Mouse (Mus musculus) hindbrain, embryonic 15.5 days (tissue): ENCODE data around the gene Auh. TPM values are rescaled to one million over a fixed set of nuclear protein-coding genes. Genes with fewer than 3 reads are reported as not detected.

Source experiments
- ATAC-seq: fragments of 200-750 bp; cut with Nextera tagmentation; 2 replicates; pipeline ENCODE4 v1.8.0; 2017; ENCODE audit warnings: low read depth, moderate number of reproducible peaks, moderate TSS enrichment; ENCODE audit not compliant: low FRiP score
- H3K27ac ChIP-seq: fragments of 300-500 bp; sonication (generic); replicated peaks from 2 replicates; pipeline ENCODE4 v1.5.1; 2015; ENCODE audit warnings: mild to moderate bottlenecking, inconsistent platforms
- H3K27me3 ChIP-seq: fragments of 300-500 bp; sonication (generic); 2 replicates; pipeline ENCODE4 v1.6.1; 2015; ENCODE audit warnings: control low read depth, inconsistent platforms
- H3K36me3 ChIP-seq: fragments of 300-500 bp; sonication (generic); 2 replicates; pipeline ENCODE4 v1.6.1; 2015; ENCODE audit warnings: control low read depth, inconsistent platforms
- H3K4me1 ChIP-seq: fragments of 300-500 bp; sonication (generic); replicated peaks from 2 replicates; pipeline ENCODE4 v1.6.1; 2015; ENCODE audit warnings: control low read depth, inconsistent platforms
- H3K4me2 ChIP-seq: fragments of 300-500 bp; sonication (generic); 2 replicates; pipeline ENCODE4 v1.6.1; 2015; ENCODE audit warnings: moderate library complexity, mild to moderate bottlenecking, inconsistent platforms
- H3K4me3 ChIP-seq: fragments of 300-500 bp; sonication (generic); 2 replicates; pipeline ENCODE4 v1.5.1; 2015; ENCODE audit warnings: mild to moderate bottlenecking, inconsistent platforms
- H3K9ac ChIP-seq: fragments of 300-500 bp; sonication (generic); 2 replicates; pipeline ENCODE4 v1.6.1; 2015; ENCODE audit warnings: inconsistent platforms
- H3K9me3 ChIP-seq: fragments of 300-500 bp; sonication (generic); 2 replicates; pipeline ENCODE4 v1.6.1; 2016; ENCODE audit warnings: control low read depth, inconsistent platforms
- WGBS: fragments of 180-500 bp; shearing (Covaris S2); methylation state at CpG from one replicate; pipeline ENCODE4 v1.1.7; 2015; 5-methylcytosine and 5-hydroxymethylcytosine counted together
- polyA plus RNA-seq: library from polyadenylated mRNA; unstranded; fragments of >200 nt; fragmentation: Nextera tagmentation; extraction: Ambion mirVana; gene quantifications from 2 replicates; pipeline ENCODE4 v1.2.1, GENCODE M21; 2015

Gene Auh
- polyA plus RNA-seq, 1 experiment from 2014 or later: 60.1 TPM

DNA sequence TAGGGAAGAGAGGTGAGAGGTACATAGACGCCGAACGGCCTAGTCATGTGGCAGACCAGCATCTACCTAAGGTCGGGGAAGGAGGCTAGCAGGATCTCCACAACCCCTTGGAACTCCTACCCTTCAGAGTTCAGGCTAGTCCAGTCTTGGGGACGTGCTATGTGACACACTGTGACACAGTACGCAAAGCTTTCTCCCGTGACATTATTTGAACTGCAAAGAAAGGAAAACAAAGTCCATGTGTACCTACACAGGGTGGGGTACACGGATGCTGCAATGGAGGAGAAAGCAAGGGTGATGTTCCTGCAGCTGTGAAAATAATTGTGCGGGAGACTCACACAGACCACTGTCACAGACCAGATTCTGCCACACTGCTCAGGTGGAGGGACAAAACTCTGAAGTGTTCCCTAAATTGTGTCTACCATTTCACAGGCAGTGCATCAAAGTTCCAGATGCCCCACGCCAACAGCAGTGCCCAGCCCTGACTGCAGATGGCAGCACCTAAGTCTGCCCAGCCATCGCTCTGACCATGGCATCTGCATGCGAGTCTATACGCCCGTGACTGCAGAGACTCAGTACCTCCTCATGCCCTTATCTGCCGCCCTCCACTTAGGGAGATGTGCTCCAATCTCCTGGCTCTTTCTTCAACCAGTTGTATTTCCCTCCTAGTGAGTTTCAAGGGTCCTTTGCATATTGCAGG is 79.3 kb downstream of the Auh start:
- H3K9ac ChIP-seq: no peak overlapping the region
- no peaks in the 10 kb centered on the region for H3K9me3 ChIP-seq
- no peak overlapping the region for H3K4me3 ChIP-seq
- H3K36me3 ChIP-seq: no peaks in the 10 kb centered on the region
- 86% methylated on average over 15 of the region's 15 CpGs for WGBS
- ATAC-seq: no peak
- no peak overlapping the region for H3K27ac ChIP-seq
- H3K4me1 ChIP-seq: 0 out of 2 replicates have a peak, but pooled peaks cover 4% of the 10 kb centered on the region
- H3K4me2 ChIP-seq: no peak overlapping the region
- H3K27me3 ChIP-seq: no peaks in the 10 kb centered on the region

DNA sequence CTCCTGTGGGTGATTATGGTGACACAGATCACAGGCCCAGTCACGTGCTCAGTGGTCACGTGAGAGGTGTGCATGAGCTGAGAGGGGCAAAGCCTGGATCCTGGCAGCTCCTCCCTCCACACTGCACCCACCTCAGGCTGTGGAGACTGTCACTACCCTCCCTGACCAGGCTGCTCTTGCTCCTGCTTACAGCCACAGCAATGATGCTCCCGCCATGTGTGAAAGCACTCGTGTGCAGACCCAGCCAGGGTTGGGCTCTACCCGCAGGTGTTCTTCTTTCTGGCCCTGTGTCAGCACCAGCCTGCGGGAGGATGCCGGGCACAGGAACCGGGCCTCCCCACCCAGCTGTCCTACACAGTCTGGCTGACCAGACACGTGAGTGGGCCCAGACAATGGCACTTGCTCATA is 80.1 kb downstream of the Auh start:
- Histone ChIP-seq H3K27me3 (no peaks in the 10 kb centered on the region), H3K36me3 (no peaks in the 10 kb centered on the region), H3K27ac (no peak overlapping the region), H3K9me3 (no peaks in the 10 kb centered on the region), H3K4me2 (no peak overlapping the region), H3K4me1 (0 out of 2 replicates have a peak, but pooled peaks cover 4% of the 10 kb centered on the region), H3K4me3 (no peak overlapping the region), H3K9ac (no peak overlapping the region)
- WGBS: 57% methylated on average over 9 of the region's 9 CpGs
- peak; percentile 49; the same call in 1 of the 2 replicates for ATAC-seq

DNA sequence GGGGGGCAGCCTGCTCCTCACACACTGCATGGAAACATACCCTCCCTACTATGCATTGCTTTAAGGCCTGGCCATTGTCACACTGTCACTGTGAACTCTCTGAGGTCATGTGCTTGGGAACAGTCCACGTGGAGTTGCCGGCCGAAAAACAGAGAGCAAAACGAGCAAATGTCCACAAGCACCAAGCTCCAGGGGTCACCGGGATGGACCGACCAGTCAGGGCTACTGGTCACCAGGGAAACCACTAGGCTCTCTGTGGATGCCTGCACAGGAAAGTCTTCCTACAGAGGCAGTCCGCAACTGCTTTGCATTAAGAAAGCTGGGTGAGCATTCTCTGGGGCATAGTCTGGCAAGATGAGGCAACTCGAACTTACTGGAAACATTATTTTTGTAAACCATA is 82.0 kb downstream of the Auh start:
- Histone ChIP-seq H3K36me3 (no peaks in the 10 kb centered on the region), H3K27ac (no peak overlapping the region), H3K4me2 (no peak overlapping the region), H3K27me3 (no peaks in the 10 kb centered on the region), H3K9me3 (no peaks in the 10 kb centered on the region), H3K4me3 (no peak overlapping the region), H3K4me1 (0 out of 2 replicates have a peak, but pooled peaks cover 4% of the 10 kb centered on the region), H3K9ac (no peak overlapping the region)
- WGBS: 53% methylated on average over 8 of the region's 8 CpGs
- no peak for ATAC-seq

- no peaks in the 10 kb centered on the region for H3K9me3 ChIP-seq
Measured at GRCm38 (mm10) chr13:52847071-52847470, 82.4 kb downstream of the Auh start.

GRCm38 (mm10) chr13:52845618-52846017 is 83.9 kb downstream of the Auh start:
- WGBS: 92% methylated on average over 4 of the region's 4 CpGs
- Histone ChIP-seq H3K9me3 (no peaks in the 10 kb centered on the region), H3K4me2 (no peak overlapping the region), H3K4me1 (0 out of 2 replicates have a peak, but pooled peaks cover 4% of the 10 kb centered on the region), H3K9ac (no peak overlapping the region), H3K27ac (no peak overlapping the region), H3K36me3 (no peaks in the 10 kb centered on the region), H3K4me3 (no peak overlapping the region), H3K27me3 (no peaks in the 10 kb centered on the region)
- ATAC-seq: no peak

More at GRCm38 (mm10) chr13:52847071-52847470, 82.4 kb downstream of the Auh start:
- no peak overlapping the region for H3K4me2 ChIP-seq
- no peak for ATAC-seq
- H3K27ac ChIP-seq: no peak overlapping the region
- H3K9ac ChIP-seq: no peak overlapping the region
- no peaks in the 10 kb centered on the region for H3K36me3 ChIP-seq
- H3K27me3 ChIP-seq: no peaks in the 10 kb centered on the region
- H3K4me3 ChIP-seq: no peak overlapping the region
- WGBS: 88% methylated on average over 17 of the region's 17 CpGs
- 0 out of 2 replicates have a peak, but pooled peaks cover 4% of the 10 kb centered on the region for H3K4me1 ChIP-seq

- peaks cover 4% of the 10 kb centered on the region; the same call in 1 of the 2 replicates for H3K4me1 ChIP-seq
- no peak overlapping the region for H3K4me2 ChIP-seq
- H3K4me3 ChIP-seq: no peak overlapping the region
- H3K27me3 ChIP-seq: no peaks in the 10 kb centered on the region
- WGBS: 73% methylated on average over 10 of the region's 10 CpGs
- no peak for ATAC-seq
- H3K36me3 ChIP-seq: no peaks in the 10 kb centered on the region
- no peak overlapping the region for H3K9ac ChIP-seq
- no peak overlapping the region for H3K27ac ChIP-seq
- no peaks in the 10 kb centered on the region for H3K9me3 ChIP-seq
Measured at GRCm38 (mm10) chr13:52843536-52844178, 85.8 kb downstream of the Auh start.

DNA sequence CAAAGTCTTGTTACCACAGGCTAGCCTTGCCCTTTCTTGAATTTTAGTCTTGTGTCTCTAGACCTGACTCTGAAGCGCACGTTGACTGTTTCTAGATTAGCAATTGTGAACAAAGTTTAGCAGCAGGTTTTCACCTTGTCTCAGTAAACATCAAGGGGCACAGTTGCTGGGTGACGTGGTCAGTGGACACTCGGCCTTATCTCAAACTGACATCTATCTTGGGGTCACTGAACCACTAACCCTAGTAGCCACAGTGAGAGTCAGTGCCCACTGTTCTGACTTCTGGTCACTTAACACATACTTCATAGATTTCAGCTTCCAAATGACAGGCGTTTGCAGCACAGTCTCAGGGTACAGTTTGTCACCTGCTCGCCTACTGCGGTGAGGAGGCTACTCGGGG is 93.2 kb downstream of the Auh start:
- Histone ChIP-seq H3K27me3 (no peaks in the 10 kb centered on the region), H3K4me1 (no peaks in the 10 kb centered on the region; the same call in 1 of the 2 replicates), H3K4me3 (no peak overlapping the region), H3K27ac (no peak overlapping the region), H3K36me3 (0 out of 2 replicates have a peak, but pooled peaks cover 5% of the 10 kb centered on the region), H3K4me2 (no peak overlapping the region), H3K9ac (no peak overlapping the region), H3K9me3 (no peaks in the 10 kb centered on the region)
- WGBS: 94% methylated on average over 8 of the region's 8 CpGs
- ATAC-seq: no peak

DNA sequence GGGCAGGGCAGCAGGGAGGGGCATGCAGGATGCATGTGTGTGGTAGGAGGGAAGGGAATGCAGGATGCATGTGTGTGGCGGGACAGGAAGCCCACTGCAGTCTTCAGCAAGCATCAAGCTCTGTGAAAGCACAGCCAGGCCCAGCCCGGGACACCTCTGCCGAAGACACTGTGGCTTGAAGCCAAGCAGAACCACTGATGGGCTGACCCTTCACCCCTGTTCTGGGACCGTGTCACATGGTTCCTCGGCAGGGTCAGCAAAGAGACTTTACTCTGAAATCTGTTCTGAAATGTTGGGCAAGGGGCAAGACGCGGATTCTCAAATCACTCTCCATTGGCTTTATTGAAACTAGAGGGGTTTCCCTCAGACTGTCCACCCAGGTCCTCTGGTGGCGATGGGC is 94.9 kb downstream of the Auh start:
- no peak overlapping the region for H3K4me2 ChIP-seq
- no peaks in the 10 kb centered on the region; the same call in 1 of the 2 replicates for H3K4me1 ChIP-seq
- no peak for ATAC-seq
- WGBS: 85% methylated on average over 8 of the region's 8 CpGs
- H3K9ac ChIP-seq: no peak overlapping the region
- no peaks in the 10 kb centered on the region for H3K27me3 ChIP-seq
- 0 out of 2 replicates have a peak, but pooled peaks cover 5% of the 10 kb centered on the region for H3K36me3 ChIP-seq
- no peak overlapping the region for H3K4me3 ChIP-seq
- no peaks in the 10 kb centered on the region for H3K9me3 ChIP-seq
- H3K27ac ChIP-seq: no peak overlapping the region

DNA sequence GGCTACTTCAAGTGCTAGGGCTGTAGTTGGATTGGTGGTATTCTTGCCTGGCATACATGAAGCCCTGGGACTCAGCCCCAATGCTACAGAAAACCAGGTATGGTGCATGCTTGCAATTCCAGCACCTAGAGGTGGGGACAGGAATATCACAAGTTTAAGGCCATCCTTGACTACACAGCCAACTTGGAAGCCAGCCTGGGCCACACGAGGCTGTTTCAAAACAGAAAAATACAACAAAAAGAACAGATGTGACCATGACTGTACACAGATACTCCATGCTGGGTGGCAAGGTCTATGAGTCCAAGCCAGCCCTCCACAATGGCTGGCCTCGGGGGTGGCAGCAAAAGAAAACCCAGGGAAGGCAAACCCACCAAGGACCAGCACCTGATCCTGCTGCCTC is 95.7 kb downstream of the Auh start:
- H3K9me3 ChIP-seq: no peaks in the 10 kb centered on the region
- no peak for ATAC-seq
- no peak overlapping the region for H3K4me2 ChIP-seq
- 88% methylated on average over 2 of the region's 2 CpGs for WGBS
- H3K27ac ChIP-seq: no peak overlapping the region
- H3K27me3 ChIP-seq: no peaks in the 10 kb centered on the region
- no peaks in the 10 kb centered on the region for H3K4me1 ChIP-seq
- no peak overlapping the region for H3K9ac ChIP-seq
- no peak overlapping the region for H3K4me3 ChIP-seq
- H3K36me3 ChIP-seq: 0 out of 2 replicates have a peak, but pooled peaks cover 5% of the 10 kb centered on the region

DNA sequence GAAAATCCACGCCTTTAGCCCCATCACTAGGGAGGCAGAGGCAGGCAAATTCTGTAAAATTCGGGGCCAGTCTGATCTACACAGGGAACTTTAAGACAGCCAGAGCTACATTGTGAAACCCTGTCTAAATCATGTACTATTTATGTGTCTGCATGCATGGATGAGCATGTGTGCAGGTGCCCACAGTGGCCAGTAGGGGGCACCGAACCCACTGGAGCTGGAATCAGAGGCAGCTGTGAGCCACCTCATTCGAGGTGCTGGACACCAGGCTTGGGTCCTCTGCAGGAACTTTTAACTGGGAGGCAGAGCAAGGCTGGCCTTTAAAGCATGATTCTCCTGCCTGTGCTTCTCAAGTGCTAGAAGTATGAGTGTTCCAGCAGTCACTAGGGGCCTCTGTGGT is 96.3 kb downstream of the Auh start:
- H3K4me2 ChIP-seq: no peak overlapping the region
- H3K4me3 ChIP-seq: no peak overlapping the region
- no peak for ATAC-seq
- H3K27me3 ChIP-seq: no peaks in the 10 kb centered on the region
- H3K9me3 ChIP-seq: no peaks in the 10 kb centered on the region
- no peaks in the 10 kb centered on the region for H3K4me1 ChIP-seq
- WGBS: 77% methylated on average over 4 of the region's 4 CpGs
- 0 out of 2 replicates have a peak, but pooled peaks cover 5% of the 10 kb centered on the region for H3K36me3 ChIP-seq
- no peak overlapping the region for H3K9ac ChIP-seq
- H3K27ac ChIP-seq: no peak overlapping the region

- Histone ChIP-seq H3K36me3 (0 out of 2 replicates have a peak, but pooled peaks cover 5% of the 10 kb centered on the region), H3K27ac (no peak overlapping the region), H3K9ac (no peak overlapping the region), H3K9me3 (no peaks in the 10 kb centered on the region), H3K4me3 (no peak overlapping the region), H3K4me2 (no peak overlapping the region), H3K4me1 (no peaks in the 10 kb centered on the region), H3K27me3 (no peaks in the 10 kb centered on the region)
- WGBS: 90% methylated on average over 8 of the region's 8 CpGs
- ATAC-seq: no peak
Measured at GRCm38 (mm10) chr13:52832481-52833170, 96.9 kb downstream of the Auh start.
